Mouse (Mus musculus): ENCODE measurements around the gene Prpf19. TPM values are rescaled to one million over a fixed set of nuclear protein-coding genes. Genes with fewer than 3 reads are reported as not detected.

Prpf19 gene
- polyA plus RNA-seq, 1 experiment from 2014 or later = 58.4 TPM

DNA sequence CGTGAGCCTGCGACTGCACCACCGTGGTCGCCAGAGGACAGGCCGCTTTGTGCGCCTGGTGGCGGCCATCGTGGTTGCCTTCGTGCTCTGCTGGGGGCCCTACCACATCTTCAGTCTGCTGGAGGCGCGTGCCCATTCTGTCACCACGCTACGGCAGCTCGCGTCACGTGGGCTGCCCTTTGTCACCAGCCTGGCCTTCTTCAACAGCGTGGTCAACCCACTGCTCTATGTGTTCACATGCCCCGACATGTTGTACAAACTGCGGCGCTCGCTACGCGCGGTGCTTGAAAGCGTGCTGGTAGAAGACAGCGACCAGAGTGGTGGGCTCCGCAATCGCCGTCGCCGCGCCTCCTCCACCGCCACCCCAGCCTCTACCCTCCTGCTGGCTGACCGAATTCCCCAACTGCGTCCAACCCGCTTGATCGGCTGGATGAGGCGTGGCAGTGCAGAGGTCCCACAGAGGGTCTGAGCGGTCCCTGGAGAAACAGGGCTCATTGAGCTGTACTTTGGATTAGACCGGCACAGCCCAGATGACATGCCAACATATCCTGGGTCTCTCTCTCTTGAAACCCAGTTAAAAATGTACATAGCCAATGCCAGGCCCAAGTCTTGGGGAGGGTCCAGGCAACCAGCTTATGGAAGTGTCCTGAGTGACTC is 45.9 kb downstream of the Prpf19 start:
- Histone ChIP-seq H3K4me2 (peak overlapping the region; percentile 76), H3K9ac (ENCODE audit: low read length) (peak overlapping the region; percentile 64), H3K4me3 (ENCODE audit: low read depth, low read length) (peak overlapping the region; percentile 38), H3K27ac (ENCODE audit: low read depth, low read length) (no peak overlapping the region; the same call in 1 of the 2 replicates), H3K27me3 (ENCODE audit: control insufficient read depth, insufficient read depth, low read length) (no peaks in the 10 kb centered on the region), H3K9me3 (ENCODE audit: control insufficient read depth, low read length) (no peaks in the 10 kb centered on the region), H3K36me3 (ENCODE audit: control insufficient read depth, insufficient read depth, low read length) (peaks cover 13% of the 10 kb centered on the region; the same call in 1 of the 2 replicates), H3K4me1 (ENCODE audit: control insufficient read depth, insufficient read depth, low read length) (peaks cover 12% of the 10 kb centered on the region)
- ATAC-seq (ENCODE audit: low FRiP score) (peak; percentile 90), DNase-seq (ENCODE audit: low spot score, missing footprints) (peak; percentile 96)
- 1% methylated on average over 40 of the region's 40 CpGs for WGBS

- peaks cover 30% of the 10 kb centered on the region for H3K4me1 ChIP-seq (ENCODE audit: control insufficient read depth, insufficient read depth, low read length)
- peaks cover 16% of the 10 kb centered on the region; the same call in 1 of the 2 replicates for H3K36me3 ChIP-seq (ENCODE audit: control insufficient read depth, insufficient read depth, low read length)
- 86% methylated on average over 3 of the region's 3 CpGs for WGBS
- H3K9me3 ChIP-seq (ENCODE audit: control insufficient read depth, low read length) = no peaks in the 10 kb centered on the region
- H3K27ac ChIP-seq (ENCODE audit: low read depth, low read length) = no peak overlapping the region
- no peak overlapping the region for H3K4me2 ChIP-seq
- no peak overlapping the region for H3K4me3 ChIP-seq (ENCODE audit: low read depth, low read length)
- no peaks in the 10 kb centered on the region for H3K27me3 ChIP-seq (ENCODE audit: control insufficient read depth, insufficient read depth, low read length)
- H3K9ac ChIP-seq (ENCODE audit: low read length) = no peak overlapping the region
- no peak for DNase-seq (ENCODE audit: low spot score, missing footprints)
- no peak for ATAC-seq (ENCODE audit: low FRiP score)
Observed at GRCm38 (mm10) chr19:10943955-10944354, 48.9 kb downstream of the Prpf19 start.

GRCm38 (mm10) chr19:10946506-10946905 is 51.5 kb downstream of the Prpf19 start:
- H3K4me2 ChIP-seq = no peak overlapping the region
- peaks cover 16% of the 10 kb centered on the region; the same call in 1 of the 2 replicates for H3K36me3 ChIP-seq (ENCODE audit: control insufficient read depth, insufficient read depth, low read length)
- H3K9ac ChIP-seq (ENCODE audit: low read length) = no peak overlapping the region
- DNase-seq (ENCODE audit: low spot score, missing footprints) (no peak), ATAC-seq (ENCODE audit: low FRiP score) (no peak)
- peaks cover 18% of the 10 kb centered on the region for H3K4me1 ChIP-seq (ENCODE audit: control insufficient read depth, insufficient read depth, low read length)
- 81% methylated on average over 3 of the region's 3 CpGs for WGBS
- H3K27ac ChIP-seq (ENCODE audit: low read depth, low read length) = no peak overlapping the region
- no peaks in the 10 kb centered on the region for H3K9me3 ChIP-seq (ENCODE audit: control insufficient read depth, low read length)
- H3K27me3 ChIP-seq (ENCODE audit: control insufficient read depth, insufficient read depth, low read length) = no peaks in the 10 kb centered on the region
- no peak overlapping the region for H3K4me3 ChIP-seq (ENCODE audit: low read depth, low read length)

DNA sequence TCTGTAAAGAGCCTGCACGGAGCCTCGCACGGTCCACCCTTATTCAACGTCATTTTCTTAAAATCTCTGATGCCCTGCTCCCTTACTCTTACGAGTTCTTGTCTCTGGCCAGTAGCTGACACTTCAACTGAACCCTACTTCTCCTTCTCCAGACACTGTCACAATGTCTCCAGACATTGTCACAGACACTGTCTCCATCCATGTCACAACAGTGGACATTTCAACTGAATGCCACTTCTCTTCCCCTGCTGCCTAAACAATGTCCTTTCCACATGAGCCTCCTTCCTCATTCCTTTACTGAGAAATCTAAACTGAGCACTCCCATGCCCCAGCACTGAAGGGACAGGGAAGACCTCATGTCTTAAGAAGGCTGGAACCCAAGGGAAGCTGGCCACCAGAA is 52.2 kb downstream of the Prpf19 start:
- no peak for DNase-seq (ENCODE audit: low spot score, missing footprints)

GRCm38 (mm10) chr19:10948416-10948815 is 53.4 kb downstream of the Prpf19 start:
- peak overlapping the region; percentile 50 for H3K4me3 ChIP-seq (ENCODE audit: low read depth, low read length)
- DNase-seq (ENCODE audit: low spot score, missing footprints) (peak; percentile 83), ATAC-seq (ENCODE audit: low FRiP score) (0 out of 2 replicates have a peak, but pooled peaks have one; percentile 8)
- peaks cover 16% of the 10 kb centered on the region; the same call in 1 of the 2 replicates for H3K36me3 ChIP-seq (ENCODE audit: control insufficient read depth, insufficient read depth, low read length)
- peak overlapping the region; percentile 80 for H3K9ac ChIP-seq (ENCODE audit: low read length)
- H3K27me3 ChIP-seq (ENCODE audit: control insufficient read depth, insufficient read depth, low read length) = no peaks in the 10 kb centered on the region
- WGBS = 1% methylated on average over 20 of the region's 20 CpGs
- H3K9me3 ChIP-seq (ENCODE audit: control insufficient read depth, low read length) = no peaks in the 10 kb centered on the region
- peak overlapping the region; percentile 99 for H3K4me2 ChIP-seq
- no peak overlapping the region for H3K27ac ChIP-seq (ENCODE audit: low read depth, low read length)
- peaks cover 18% of the 10 kb centered on the region for H3K4me1 ChIP-seq (ENCODE audit: control insufficient read depth, insufficient read depth, low read length)

More for the DNA sequence above, 52.2 kb downstream of the Prpf19 start:
- peaks cover 18% of the 10 kb centered on the region for H3K4me1 ChIP-seq (ENCODE audit: control insufficient read depth, insufficient read depth, low read length)
- H3K4me2 ChIP-seq = peak overlapping the region; percentile 99
- H3K27ac ChIP-seq (ENCODE audit: low read depth, low read length) = no peak overlapping the region
- H3K9me3 ChIP-seq (ENCODE audit: control insufficient read depth, low read length) = no peaks in the 10 kb centered on the region
- no peak for ATAC-seq (ENCODE audit: low FRiP score)
- no peaks in the 10 kb centered on the region for H3K27me3 ChIP-seq (ENCODE audit: control insufficient read depth, insufficient read depth, low read length)
- H3K9ac ChIP-seq (ENCODE audit: low read length) = peak overlapping the region; percentile 80; the same call in 1 of the 2 replicates
- 89% methylated on average over 5 of the region's 5 CpGs for WGBS
- H3K4me3 ChIP-seq (ENCODE audit: low read depth, low read length) = peak overlapping the region; percentile 50
- peaks cover 16% of the 10 kb centered on the region; the same call in 1 of the 2 replicates for H3K36me3 ChIP-seq (ENCODE audit: control insufficient read depth, insufficient read depth, low read length)

DNA sequence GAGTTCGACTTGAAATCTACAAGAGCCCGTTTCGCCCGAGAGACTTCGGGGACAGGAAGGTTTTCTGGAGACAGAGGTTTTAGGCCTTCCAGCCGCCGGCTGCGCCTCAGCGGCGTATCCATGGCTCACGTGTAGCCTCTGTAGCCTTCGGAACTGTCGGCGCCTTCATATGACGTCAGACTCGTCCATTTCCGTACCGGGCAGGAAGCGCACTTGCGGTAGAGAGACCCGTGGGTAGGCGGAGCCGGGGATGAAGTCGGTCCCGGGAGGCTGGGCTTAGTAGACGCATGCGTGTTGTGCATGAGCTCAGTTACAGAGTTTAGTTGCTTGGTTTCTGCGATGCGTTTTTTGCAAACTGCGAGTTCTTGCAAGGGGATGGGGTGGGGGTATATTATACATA is 54.1 kb downstream of the Prpf19 start, which contains the start of gene Ccdc86:
Gene Ccdc86, minus strand, starts transcription at position 155 of the 400 bp plus-strand sequence.
- WGBS = under 1% methylated on average over 30 of the region's 30 CpGs
- Histone ChIP-seq H3K4me2 (peak within 1 kb of the TSS; percentile 99), H3K4me3 (ENCODE audit: low read depth, low read length) (peak within 1 kb of the TSS; percentile 50), H3K36me3 (ENCODE audit: control insufficient read depth, insufficient read depth, low read length) (peaks cover 14% of the 10 kb centered on the region; the same call in 1 of the 2 replicates), H3K27ac (ENCODE audit: low read depth, low read length) (no peak within 1 kb of the TSS), H3K4me1 (ENCODE audit: control insufficient read depth, insufficient read depth, low read length) (peaks cover 18% of the 10 kb centered on the region), H3K9ac (ENCODE audit: low read length) (peak within 1 kb of the TSS; percentile 80), H3K27me3 (ENCODE audit: control insufficient read depth, insufficient read depth, low read length) (no peaks in the 10 kb centered on the region), H3K9me3 (ENCODE audit: control insufficient read depth, low read length) (no peaks in the 10 kb centered on the region)
- peak; percentile 100 for DNase-seq (ENCODE audit: low spot score, missing footprints)
- ATAC-seq (ENCODE audit: low FRiP score) = peak; percentile 98

- Histone ChIP-seq H3K4me2 (peak overlapping the region; percentile 99), H3K36me3 (ENCODE audit: control insufficient read depth, insufficient read depth, low read length) (peaks cover 9% of the 10 kb centered on the region; the same call in 1 of the 2 replicates), H3K9ac (ENCODE audit: low read length) (peak overlapping the region; percentile 59; the same call in 1 of the 2 replicates), H3K9me3 (ENCODE audit: control insufficient read depth, low read length) (no peaks in the 10 kb centered on the region), H3K4me1 (ENCODE audit: control insufficient read depth, insufficient read depth, low read length) (peaks cover 18% of the 10 kb centered on the region), H3K27me3 (ENCODE audit: control insufficient read depth, insufficient read depth, low read length) (no peaks in the 10 kb centered on the region), H3K4me3 (ENCODE audit: low read depth, low read length) (peak overlapping the region; percentile 50), H3K27ac (ENCODE audit: low read depth, low read length) (no peak overlapping the region)
- DNase-seq (ENCODE audit: low spot score, missing footprints) (peak; percentile 89), ATAC-seq (ENCODE audit: low FRiP score) (peak; percentile 10; the same call in 1 of the 2 replicates)
- 31% methylated on average over 9 of the region's 9 CpGs for WGBS
Observed at GRCm38 (mm10) chr19:10949558-10949957, 54.5 kb downstream of the Prpf19 start.

GRCm38 (mm10) chr19:10952021-10952939 is 57.2 kb downstream of the Prpf19 start:
- H3K9ac ChIP-seq (ENCODE audit: low read length) = peak overlapping the region; percentile 4; the same call in 1 of the 2 replicates
- peak; percentile 87 for DNase-seq (ENCODE audit: low spot score, missing footprints)
- WGBS = 60% methylated on average over 11 of the region's 11 CpGs
- H3K36me3 ChIP-seq (ENCODE audit: control insufficient read depth, insufficient read depth, low read length) = no peaks in the 10 kb centered on the region
- no peak overlapping the region for H3K4me2 ChIP-seq
- H3K27me3 ChIP-seq (ENCODE audit: control insufficient read depth, insufficient read depth, low read length) = no peaks in the 10 kb centered on the region
- no peak overlapping the region for H3K27ac ChIP-seq (ENCODE audit: low read depth, low read length)
- H3K4me3 ChIP-seq (ENCODE audit: low read depth, low read length) = no peak overlapping the region
- peaks cover 11% of the 10 kb centered on the region for H3K4me1 ChIP-seq (ENCODE audit: control insufficient read depth, insufficient read depth, low read length)
- no peaks in the 10 kb centered on the region for H3K9me3 ChIP-seq (ENCODE audit: control insufficient read depth, low read length)
- ATAC-seq (ENCODE audit: low FRiP score) = no peak
